Mouse (Mus musculus): Measurements from ENCODE around the gene Wdr13. TPM values are rescaled to one million over a fixed set of nuclear protein-coding genes. Genes with fewer than 3 reads are reported as not detected.

Wdr13 gene
- total RNA-seq (2012; rRNA removed) (23.8 and 29.6 TPM in 2 replicates), polyA plus RNA-seq (2012; ENCODE audit: insufficient read depth in 1 of 2, insufficient read length in 2 of 2, low read depth in 1 of 2, low replicate concordance in 2 of 2, missing spikeins in 1 of 2) (10 to 100 TPM in 1 of 2 experiments, not detected in 1; 46.8 TPM)

- no peak for TF ChIP-seq BHLHE40 (IDR thresholded peaks at IDR 0.05; ENCODE audit: borderline replicate concordance, low read depth, low read length)
- TF ChIP-seq ZNF384 (IDR thresholded peaks at IDR 0.05; ENCODE audit: low read depth, low read length) = no peak
- TF ChIP-seq UBTF (IDR thresholded peaks at IDR 0.05; ENCODE audit: borderline replicate concordance, insufficient read depth, low read depth, low read length) = no peak
- no peak for TF ChIP-seq MEF2A (IDR thresholded peaks at IDR 0.05; ENCODE audit: extremely low read depth, insufficient replicate concordance, low read depth, low read length, poor library complexity, severe bottlenecking)
- TF ChIP-seq NRF1 (IDR thresholded peaks at IDR 0.05; ENCODE audit: insufficient read depth, low read depth, low read length, poor library complexity, severe bottlenecking) = no peak
- TF ChIP-seq GATA1 (IDR thresholded peaks at IDR 0.05; ENCODE audit: low read depth, low read length) = no peak
- no peak for TF ChIP-seq ELF1 (IDR thresholded peaks at IDR 0.05; ENCODE audit: low read depth, low read length)
- TF ChIP-seq POLR2AphosphoS2 (IDR thresholded peaks at IDR 0.05; ENCODE audit: low read length) = no peak
- TF ChIP-seq TAL1 (IDR thresholded peaks at IDR 0.05; ENCODE audit: low read length) = peak; percentile 53
- no peak for TF ChIP-seq SMC3 (IDR thresholded peaks at IDR 0.05; ENCODE audit: low read depth, low read length)
- TF ChIP-seq TBP (IDR thresholded peaks at IDR 0.05; ENCODE audit: low read depth, low read length) = peak; percentile 85
- peak in 1 of 2 experiments; percentile 94; a peak in 2 of 4 replicates for TF ChIP-seq POLR2A (IDR thresholded peaks at IDR 0.05; ENCODE audit: control insufficient read depth in 1 of 2, insufficient read depth in 1 of 2, low read depth in 1 of 2, low read length in 2 of 2, poor library complexity in 1 of 2)
- no peak for TF ChIP-seq E2F4 (IDR thresholded peaks at IDR 0.05; ENCODE audit: borderline replicate concordance, low read depth, low read length)
- TF ChIP-seq RCOR1 (IDR thresholded peaks at IDR 0.05; ENCODE audit: low read depth, low read length) = no peak
- TF ChIP-seq POLR2AphosphoS5 (IDR thresholded peaks at IDR 0.05; ENCODE audit: borderline replicate concordance, low read depth, low read length) = 0 out of 2 replicates have a peak, but pooled peaks have one; percentile 24
- no peak for TF ChIP-seq MYC (IDR thresholded peaks at IDR 0.05; ENCODE audit: low read depth, low read length)
- no peak for TF ChIP-seq ZC3H11A (IDR thresholded peaks at IDR 0.05; ENCODE audit: low read depth, low read length)
- no peak for TF ChIP-seq GABPA (IDR thresholded peaks at IDR 0.05; ENCODE audit: low read depth, low read length)
- peak within 1 kb of the TSS; percentile 82 for H3K9ac ChIP-seq (ENCODE audit: control insufficient read depth, low read depth, low read length, poor library complexity, severe bottlenecking)
- H3K27ac ChIP-seq (ENCODE audit: control insufficient read depth, low read depth, low read length) = peak within 1 kb of the TSS; percentile 97
- H3K79me2 ChIP-seq (ENCODE audit: control insufficient read depth, insufficient read depth, low read length, poor library complexity) = peaks cover 3% of the 10 kb centered on the region; the same call in 1 of the 2 replicates
- H3K27me3 ChIP-seq (ENCODE audit: control insufficient read depth in 1 of 2, insufficient read depth in 2 of 2, low read length in 2 of 2) = no peaks in the 10 kb centered on the region
- peak; percentile 99 for DNase-seq (ENCODE audit: low read depth, low spot score)
- H3K9me3 ChIP-seq (replicated peaks; ENCODE audit: insufficient read depth, low read length) = no peaks in the 10 kb centered on the region
- H3K36me3 ChIP-seq (ENCODE audit: control insufficient read depth in 1 of 2, insufficient read depth in 2 of 2, low read length in 2 of 2) = peaks cover 0 to 14% of the 10 kb centered on the region in 2 experiments; a peak in 3 of 4 replicates
- H3K4me3 ChIP-seq (ENCODE audit: control insufficient read depth in 1 of 2, insufficient read depth in 1 of 2, low read depth in 2 of 2, low read length in 2 of 2) = peak within 1 kb of the TSS; percentile 60 to 70
- H3K4me1 ChIP-seq (ENCODE audit: control insufficient read depth in 1 of 2, insufficient read depth in 2 of 2, low read length in 2 of 2) = peaks cover 6 to 9% of the 10 kb centered on the region in 2 experiments
Measured at GRCm38 (mm10) chrX:8132017-8132976, at the start of gene Wdr13. Gene Wdr13 (minus strand): TSS chrX:8132892.

Measured in MEL (cell line).